Mouse (Mus musculus) gastrocnemius, postnatal 14 days (tissue): ENCODE results near the gene Dtnbp1. TPM values are rescaled to one million over a fixed set of nuclear protein-coding genes. Genes with fewer than 3 reads are reported as not detected.

Experiments used
- DNase-seq: peaks from one replicate; pipeline ENCODE4 v3.0.0; 2021; ENCODE audit warnings: mixed read lengths
- intact Hi-C: fragments of 180-260 bp; cut with DNase I; formaldehyde crosslinking; loops from one replicate; pipeline ENCODE4 v1.15.1; 2025; ENCODE audit warnings: low total_unique reads
- total RNA-seq, 2 experiments: library from RNA; stranded (reverse); gene quantifications; 2 replicates each; pipeline ENCODE4 v1.2.3; 2021

The Dtnbp1 gene
- total RNA-seq, 2 experiments from 2014 or later, result 28.3 to 31.4 TPM

DNA sequence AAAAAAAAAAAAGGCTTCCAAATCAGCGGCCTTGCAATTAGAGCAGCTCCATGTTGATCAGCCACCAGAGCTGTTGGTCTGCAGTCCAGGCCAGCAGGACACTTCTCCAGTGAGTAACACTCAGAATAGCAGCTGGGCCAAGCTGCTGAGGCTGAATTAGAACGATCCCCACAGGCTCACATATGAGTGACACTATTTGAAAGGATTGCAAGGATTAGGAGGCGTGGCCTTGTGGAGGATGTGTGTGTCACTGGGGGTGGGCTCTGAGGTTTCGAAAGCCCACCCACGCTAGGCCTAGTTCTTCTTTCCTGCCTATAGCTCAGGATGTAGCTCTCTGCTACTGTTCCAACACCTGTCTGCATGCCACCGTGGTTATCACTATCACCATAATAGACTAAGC lies 46.2 kb downstream of the Dtnbp1 start:
- intact Hi-C loops, result no loop called here
- DNase-seq, result no peak

DNA sequence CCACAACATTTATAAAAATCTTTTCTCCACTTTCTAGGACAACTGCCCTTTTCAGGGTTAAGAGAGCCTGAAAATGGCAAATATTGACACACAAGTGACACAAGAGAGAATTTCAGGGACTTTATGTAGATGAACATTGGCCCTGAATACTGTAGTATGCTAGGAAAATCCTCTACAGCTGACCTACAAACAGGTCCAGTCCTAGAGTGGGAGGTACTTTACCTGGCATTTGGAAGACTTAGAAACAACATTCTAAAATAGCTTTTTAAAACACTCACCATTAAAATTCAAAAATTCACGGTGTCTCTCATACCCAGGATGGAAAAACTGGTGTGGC lies 47.7 kb downstream of the Dtnbp1 start:
- DNase-seq, result no peak
- intact Hi-C loops, result no loop called here

- intact Hi-C loops, result no loop called here
- no peak for DNase-seq
Measured at GRCm38 (mm10) chr13:44953546-44954231, 48.3 kb downstream of the Dtnbp1 start.

- no peak for DNase-seq
- intact Hi-C loops, result no loop called here
Measured at GRCm38 (mm10) chr13:44952393-44953086, 49.4 kb downstream of the Dtnbp1 start.

DNA sequence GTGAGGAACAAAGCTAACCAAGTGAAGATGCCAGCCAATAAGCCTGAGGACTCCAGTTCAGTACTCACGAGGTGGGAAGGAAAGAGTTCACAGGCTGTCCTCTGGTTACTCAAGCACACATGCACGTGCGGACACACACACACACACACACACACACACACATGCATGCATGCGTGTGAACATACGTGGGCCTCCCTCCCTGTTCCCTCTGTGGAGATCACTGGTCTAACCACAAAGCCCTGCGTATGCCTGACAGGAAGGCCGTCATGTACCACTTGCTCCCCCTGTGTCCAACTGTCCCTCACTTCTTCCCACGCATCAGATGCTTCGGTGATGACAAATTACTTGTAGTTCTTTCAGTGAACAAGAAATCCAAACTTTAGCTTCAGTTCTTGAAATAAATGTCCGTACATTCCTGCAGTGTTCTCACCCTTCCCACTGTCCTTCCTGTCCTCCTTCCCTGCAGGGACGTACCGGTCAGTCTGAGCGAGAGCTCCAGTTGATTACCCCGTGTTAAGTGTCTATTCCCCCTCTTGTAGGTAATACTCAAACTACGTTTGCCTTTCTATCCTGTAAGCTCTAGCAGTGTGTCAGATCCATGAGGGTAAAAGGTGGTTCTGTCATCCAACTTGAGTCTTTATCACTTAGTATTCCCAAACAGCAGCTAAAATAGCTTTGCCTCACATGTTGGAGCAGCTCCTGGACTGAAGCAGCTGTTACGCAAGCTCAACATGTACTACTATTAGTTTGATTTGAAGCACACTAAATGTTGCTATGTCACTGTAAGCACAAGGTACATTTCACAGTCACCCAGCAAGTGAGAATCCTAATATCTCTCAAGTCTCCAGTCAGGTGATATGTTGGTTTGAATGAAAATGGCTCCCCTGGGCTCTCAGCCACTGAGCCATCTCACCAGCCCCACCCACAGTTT lies 53.4 kb downstream of the Dtnbp1 start:
- no peak for DNase-seq
- intact Hi-C loops, result no loop called here

GRCm38 (mm10) chr13:44946880-44947635 lies 54.9 kb downstream of the Dtnbp1 start:
- DNase-seq, result no peak
- intact Hi-C loops, result no loop called here

GRCm38 (mm10) chr13:44943618-44944017 lies 58.3 kb downstream of the Dtnbp1 start:
- no peak for DNase-seq
- intact Hi-C loops, result no loop called here

GRCm38 (mm10) chr13:44939326-44940035 lies 62.5 kb downstream of the Dtnbp1 start:
- DNase-seq, result no peak
- intact Hi-C loops, result no loop called here

- no peak for DNase-seq
- intact Hi-C loops, result no loop called here
Measured at GRCm38 (mm10) chr13:44937681-44938080, 64.3 kb downstream of the Dtnbp1 start.

DNA sequence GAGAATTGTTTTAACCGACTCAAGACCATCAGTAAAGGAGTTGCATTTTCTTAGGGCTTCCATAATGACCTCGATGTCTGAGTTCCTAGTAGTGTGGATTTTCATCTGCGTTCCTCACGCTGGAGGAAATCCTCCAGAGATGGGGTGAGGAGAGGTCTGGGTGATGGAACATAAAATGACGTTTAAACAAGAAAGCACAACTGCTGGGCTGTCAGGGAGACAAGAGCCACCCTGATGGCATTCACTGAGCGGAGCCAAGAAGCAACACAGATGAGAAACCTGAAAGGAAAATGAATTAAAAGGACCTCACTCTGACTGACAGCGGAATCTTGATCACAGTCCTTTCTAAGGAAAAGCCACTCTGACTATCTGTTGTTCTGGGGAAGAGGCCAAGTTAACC lies 68.4 kb downstream of the Dtnbp1 start:
- no peak for DNase-seq
- intact Hi-C loops, result no loop called here

DNA sequence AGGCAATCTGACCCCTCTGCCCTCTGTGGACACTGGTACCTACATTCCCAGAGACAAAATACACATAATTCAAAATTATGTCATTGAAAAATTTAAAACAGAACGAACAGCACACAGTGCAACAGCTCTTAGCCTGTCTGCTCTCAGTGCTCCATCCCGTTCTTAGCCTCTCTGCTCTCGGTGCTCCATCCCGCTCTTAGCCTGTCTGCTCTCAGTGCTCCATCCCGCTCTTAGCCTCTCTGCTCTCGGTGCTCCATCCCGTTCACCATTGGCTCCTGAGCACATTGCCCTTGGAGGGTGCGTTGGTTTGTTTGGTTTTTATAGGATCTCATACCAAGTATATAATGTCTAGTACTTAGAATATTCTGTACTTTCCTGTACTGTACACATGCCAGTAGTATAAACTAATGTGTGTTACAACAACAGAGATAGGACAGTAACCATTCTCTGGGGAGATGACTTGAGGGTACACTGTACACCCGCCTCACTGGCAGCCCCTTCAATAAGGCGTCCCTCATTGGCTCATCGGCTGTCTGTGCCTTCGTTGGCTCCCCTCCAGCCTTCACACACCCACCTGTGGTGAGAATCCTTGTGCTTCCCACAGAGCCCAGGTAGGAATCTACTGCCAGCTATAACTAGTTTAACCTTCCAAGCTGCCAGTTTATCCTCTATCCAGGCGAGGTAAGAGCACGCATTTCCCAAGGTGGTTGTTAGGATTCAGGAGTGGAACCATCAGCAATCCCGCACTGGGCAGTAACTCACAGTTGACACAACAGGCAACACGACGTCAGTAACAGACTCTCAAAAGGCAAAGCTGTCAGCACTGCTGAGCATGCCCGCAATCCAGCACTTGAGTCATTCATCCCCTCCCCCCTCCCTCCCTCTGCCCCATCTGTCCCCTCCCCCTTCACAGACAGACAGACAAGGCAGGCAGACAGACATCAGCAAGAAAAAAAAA lies 69.4 kb downstream of the Dtnbp1 start:
- no peak for DNase-seq
- intact Hi-C loops, result no loop called here

- DNase-seq, result no peak
- intact Hi-C loops, result no loop called here
Measured at GRCm38 (mm10) chr13:44926311-44926710, 75.6 kb downstream of the Dtnbp1 start.

DNA sequence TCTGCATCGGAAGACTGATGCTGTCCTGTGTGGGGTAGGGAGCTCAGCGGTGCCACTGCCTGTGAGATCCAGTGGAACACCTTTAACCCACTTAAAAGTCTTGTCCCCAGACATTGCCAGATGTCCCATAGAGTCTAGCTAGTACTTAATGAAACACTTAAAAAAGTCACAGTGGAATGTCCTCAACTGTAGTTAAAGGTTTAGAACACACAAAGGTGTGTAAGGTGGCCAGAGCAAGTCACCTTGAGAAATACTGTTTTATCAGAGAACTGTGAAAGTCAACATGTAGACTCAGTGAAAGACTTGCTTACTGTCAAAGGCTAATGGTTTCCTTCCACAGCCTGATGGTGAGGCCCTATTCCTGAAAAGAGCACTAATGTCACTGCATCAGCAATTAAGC lies 76.8 kb downstream of the Dtnbp1 start:
- intact Hi-C loops, result no loop called here
- DNase-seq, result no peak

DNA sequence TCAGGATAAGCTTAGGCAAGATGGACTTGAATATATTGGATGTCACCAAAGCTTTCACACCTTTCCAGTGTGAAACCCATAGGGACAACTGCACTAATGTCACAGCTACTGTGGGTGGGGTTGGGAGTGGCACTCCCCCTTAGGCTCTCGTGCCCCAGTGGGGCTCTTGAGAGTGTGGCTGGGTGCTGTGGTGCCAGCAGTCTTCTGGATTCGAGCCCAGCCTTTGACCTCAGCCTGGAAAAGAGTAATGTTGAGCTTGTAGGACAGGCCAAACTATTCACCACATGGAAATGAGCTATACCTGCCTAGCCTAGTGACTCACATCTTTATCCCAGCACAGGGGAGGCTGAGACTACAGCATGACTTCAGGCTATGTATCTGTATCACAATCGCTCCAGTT lies 77.9 kb downstream of the Dtnbp1 start:
- intact Hi-C loops, result no loop called here
- DNase-seq, result no peak

DNA sequence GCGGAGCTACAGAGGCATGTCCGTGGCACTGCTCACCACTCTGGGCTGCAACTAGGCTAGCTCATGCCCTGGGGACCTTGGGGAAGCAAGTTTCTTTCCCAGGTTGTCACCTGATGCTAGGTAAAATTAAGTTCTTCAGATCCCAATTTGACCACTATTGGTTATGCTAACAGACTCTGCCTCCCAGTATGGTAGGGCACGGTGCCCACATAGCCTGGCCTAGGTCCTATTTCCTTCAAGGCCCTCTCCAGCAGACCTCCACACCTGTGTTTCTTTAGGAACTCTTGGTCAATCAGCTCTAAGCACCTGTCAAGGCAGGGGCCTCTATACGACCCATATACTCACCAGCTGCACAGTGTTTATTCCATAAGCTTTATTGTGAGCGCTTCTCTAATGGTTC lies 80.2 kb downstream of the Dtnbp1 start:
- no peak for DNase-seq
- intact Hi-C loops, result no loop called here

DNA sequence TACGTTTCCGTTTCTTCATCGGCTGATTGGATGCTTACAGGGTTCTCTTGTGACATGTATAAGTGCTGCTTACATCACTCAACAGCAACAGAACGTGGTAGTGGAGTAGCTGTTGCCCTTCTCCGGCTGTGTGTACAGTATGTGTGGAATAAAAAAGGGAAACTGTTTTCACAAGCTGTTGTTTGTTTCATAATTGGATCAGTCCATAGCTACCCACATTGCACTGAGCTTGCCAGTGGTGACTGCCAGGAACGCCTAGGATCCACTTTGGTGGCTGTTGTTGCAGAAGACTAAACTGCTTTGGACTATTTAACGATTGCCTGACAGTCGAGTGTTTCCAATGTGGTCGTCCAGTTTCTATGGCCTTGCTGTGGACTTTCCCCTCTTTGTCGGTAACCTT lies 80.9 kb downstream of the Dtnbp1 start:
- intact Hi-C loops, result no loop called here
- DNase-seq, result no peak

DNA sequence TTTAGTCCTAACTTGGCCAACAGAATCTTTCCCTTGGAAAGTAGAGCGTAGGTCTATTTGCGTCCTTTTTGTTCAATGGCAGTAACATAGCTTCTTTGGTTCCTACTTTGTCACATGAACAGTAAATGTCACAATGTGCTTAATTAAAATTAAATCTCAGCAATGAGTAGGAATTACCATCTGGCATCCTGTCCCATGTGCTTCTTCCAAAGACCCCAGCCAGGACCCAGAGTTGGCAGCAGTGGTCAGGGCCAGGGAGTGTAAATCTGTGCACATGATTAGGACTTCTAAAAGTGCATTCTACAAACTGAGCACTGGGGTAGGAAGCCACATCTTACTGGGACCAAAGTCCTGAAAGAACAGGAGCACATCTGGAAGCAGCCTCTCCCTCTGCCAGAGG lies 83.7 kb downstream of the Dtnbp1 start:
- intact Hi-C loops, result no loop called here
- no peak for DNase-seq

GRCm38 (mm10) chr13:44917202-44917601 lies 84.7 kb downstream of the Dtnbp1 start:
- intact Hi-C loops, result no loop called here
- no peak for DNase-seq
